Mouse (Mus musculus): ENCODE data around the gene Prss54. TPM values are rescaled to one million over a fixed set of nuclear protein-coding genes. Genes with fewer than 3 reads are reported as not detected.

Prss54 gene
- polyA plus RNA-seq, 1 experiment from 2014 or later, result not detected

DNA sequence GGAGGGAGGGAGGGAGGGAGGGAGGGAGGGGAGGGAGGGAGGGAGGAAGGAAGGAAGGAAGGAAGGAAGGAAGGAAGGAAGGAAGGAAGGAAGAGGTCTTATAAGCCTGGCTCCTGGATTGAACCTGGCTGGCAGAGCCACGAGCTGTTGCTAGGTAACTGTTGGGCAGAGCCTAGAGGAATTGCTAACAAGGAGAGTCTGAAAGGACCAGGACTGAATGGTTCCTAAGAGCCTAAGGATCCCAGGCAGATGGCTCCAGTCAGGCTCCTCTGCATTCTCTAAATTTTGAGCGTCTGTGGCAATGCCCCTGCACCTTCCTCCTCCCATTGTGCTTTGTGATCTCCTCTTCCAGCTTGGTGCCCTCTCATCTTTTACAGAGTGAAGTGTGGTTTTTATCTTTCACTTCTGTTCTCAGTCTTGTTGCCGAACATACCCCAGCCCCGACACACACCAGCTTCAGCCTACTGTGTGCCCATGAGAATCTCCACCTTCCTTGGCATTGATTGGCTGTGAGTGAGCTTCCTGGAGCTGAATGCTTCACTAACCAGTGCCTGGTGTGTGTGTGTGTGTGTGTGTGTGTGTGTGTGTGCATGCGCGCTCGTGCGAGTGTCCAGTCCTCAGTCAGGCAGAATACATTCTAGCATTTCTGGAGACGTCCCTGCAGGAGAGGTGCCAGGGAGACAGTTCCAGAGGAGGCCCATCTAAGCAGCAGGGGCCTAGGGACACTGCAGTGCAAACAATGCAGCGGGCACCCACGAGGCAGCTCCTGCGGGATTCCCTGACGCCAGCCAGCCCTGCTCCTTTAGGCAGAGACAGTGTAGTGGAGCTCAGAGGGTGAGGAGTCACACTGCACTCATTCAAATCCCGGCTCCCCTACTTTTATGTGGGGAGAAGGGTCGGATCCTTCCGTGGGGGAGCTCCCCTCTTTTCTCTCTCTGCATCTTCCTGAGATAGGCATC is 26.0 kb downstream of the Prss54 start:
- TF ChIP-seq EP300 (optimal IDR thresholded peaks at IDR 0.05), result no peak
- no peak for TF ChIP-seq CTCF (IDR thresholded peaks at IDR 0.05; ENCODE audit: low read depth)
- no peaks in the 10 kb centered on the region for H3K9me3 ChIP-seq (ENCODE audit: control insufficient read depth, low read length)
- ATAC-seq (ENCODE audit: low FRiP score, low TSS enrichment) (no peak), DNase-seq (ENCODE audit: low spot score) (no peak)
- H3K4me3 ChIP-seq (ENCODE audit: low read depth, low read length), result no peak overlapping the region
- H3K27ac ChIP-seq (replicated peaks), result no peak overlapping the region
- H3K4me1 ChIP-seq (replicated peaks; ENCODE audit: control insufficient read depth, insufficient read depth), result no peaks in the 10 kb centered on the region
- H3K4me2 ChIP-seq (replicated peaks; ENCODE audit: low read depth), result no peak overlapping the region
- WGBS, result 52% methylated on average over 16 of the region's 16 CpGs
- no peak overlapping the region for H3K9ac ChIP-seq (ENCODE audit: low read length)
- no peaks in the 10 kb centered on the region for H3K36me3 ChIP-seq (ENCODE audit: control insufficient read depth, insufficient read depth, low read length)
- H3K27me3 ChIP-seq (ENCODE audit: control insufficient read depth, insufficient read depth, low read length), result no peaks in the 10 kb centered on the region

GRCm38 (mm10) chr8:95547931-95548330 is 28.2 kb downstream of the Prss54 start:
- no peak for TF ChIP-seq EP300 (optimal IDR thresholded peaks at IDR 0.05)
- TF ChIP-seq CTCF (IDR thresholded peaks at IDR 0.05; ENCODE audit: low read depth), result no peak
- DNase-seq (ENCODE audit: low spot score), result no peak
- Histone ChIP-seq H3K4me3 (ENCODE audit: low read depth, low read length) (no peak overlapping the region), H3K4me2 (replicated peaks; ENCODE audit: low read depth) (no peak overlapping the region), H3K27ac (replicated peaks) (no peak overlapping the region), H3K9me3 (ENCODE audit: control insufficient read depth, low read length) (no peaks in the 10 kb centered on the region), H3K36me3 (ENCODE audit: control insufficient read depth, insufficient read depth, low read length) (no peaks in the 10 kb centered on the region), H3K4me1 (replicated peaks; ENCODE audit: control insufficient read depth, insufficient read depth) (no peaks in the 10 kb centered on the region), H3K27me3 (ENCODE audit: control insufficient read depth, insufficient read depth, low read length) (no peaks in the 10 kb centered on the region), H3K9ac (ENCODE audit: low read length) (no peak overlapping the region)
- no peak for ATAC-seq (ENCODE audit: low FRiP score, low TSS enrichment)
- 62% methylated on average over 8 of the region's 8 CpGs for WGBS

DNA sequence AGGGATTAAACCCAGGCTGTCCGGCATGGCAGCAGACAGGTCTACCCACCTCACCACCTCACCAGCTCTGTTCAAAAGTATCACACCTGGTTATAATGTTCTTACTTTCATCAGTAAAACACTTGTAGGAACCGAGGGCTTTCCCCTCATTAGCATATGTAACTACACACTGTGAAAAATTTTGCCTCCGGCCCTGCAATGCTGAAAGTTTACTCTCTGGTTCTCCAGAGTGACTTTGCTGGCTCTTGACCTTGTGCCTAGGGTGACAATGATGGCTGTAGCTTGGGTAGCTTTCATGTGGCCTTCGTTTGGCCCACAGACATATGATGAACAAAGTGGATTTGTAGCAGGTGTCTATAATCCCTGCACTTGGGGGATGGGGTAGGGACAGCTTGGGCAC is 29.2 kb downstream of the Prss54 start:
- DNase-seq (ENCODE audit: low spot score) (no peak), ATAC-seq (ENCODE audit: low FRiP score, low TSS enrichment) (no peak)
- WGBS, result 85% methylated on average over 4 of the region's 4 CpGs
- Histone ChIP-seq H3K27ac (replicated peaks) (no peak overlapping the region), H3K9ac (ENCODE audit: low read length) (no peak overlapping the region), H3K27me3 (ENCODE audit: control insufficient read depth, insufficient read depth, low read length) (no peaks in the 10 kb centered on the region), H3K9me3 (ENCODE audit: control insufficient read depth, low read length) (no peaks in the 10 kb centered on the region), H3K4me3 (ENCODE audit: low read depth, low read length) (no peak overlapping the region), H3K4me1 (replicated peaks; ENCODE audit: control insufficient read depth, insufficient read depth) (no peaks in the 10 kb centered on the region), H3K4me2 (replicated peaks; ENCODE audit: low read depth) (no peak overlapping the region), H3K36me3 (ENCODE audit: control insufficient read depth, insufficient read depth, low read length) (no peaks in the 10 kb centered on the region)
- TF ChIP-seq CTCF (IDR thresholded peaks at IDR 0.05; ENCODE audit: low read depth) (no peak), EP300 (optimal IDR thresholded peaks at IDR 0.05) (no peak)

DNA sequence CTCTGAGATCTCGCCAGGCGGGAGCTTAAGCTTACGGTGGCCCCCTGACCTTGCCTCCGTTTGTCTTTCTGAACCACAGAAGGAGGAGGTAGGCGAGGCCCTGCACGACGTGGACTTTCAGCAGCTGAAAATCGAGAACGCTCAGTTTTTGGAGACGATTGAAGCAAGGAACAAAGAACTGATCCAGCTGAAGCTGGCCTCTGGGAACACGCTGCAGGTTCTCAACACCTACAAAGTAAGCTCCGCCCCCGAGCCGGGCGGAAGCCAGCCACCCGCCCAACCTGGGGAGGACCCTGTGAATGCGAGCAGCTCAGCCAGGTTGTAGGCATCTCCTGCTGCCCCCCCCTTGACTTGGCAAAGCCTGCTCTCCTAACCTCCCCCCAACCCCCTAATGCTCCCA is 30.3 kb downstream of the Prss54 start:
- Histone ChIP-seq H3K4me2 (replicated peaks; ENCODE audit: low read depth) (no peak overlapping the region), H3K4me1 (replicated peaks; ENCODE audit: control insufficient read depth, insufficient read depth) (no peaks in the 10 kb centered on the region), H3K4me3 (ENCODE audit: low read depth, low read length) (no peak overlapping the region), H3K9me3 (ENCODE audit: control insufficient read depth, low read length) (no peaks in the 10 kb centered on the region), H3K27ac (replicated peaks) (no peak overlapping the region), H3K36me3 (ENCODE audit: control insufficient read depth, insufficient read depth, low read length) (no peaks in the 10 kb centered on the region), H3K9ac (ENCODE audit: low read length) (no peak overlapping the region), H3K27me3 (ENCODE audit: control insufficient read depth, insufficient read depth, low read length) (no peaks in the 10 kb centered on the region)
- no peak for DNase-seq (ENCODE audit: low spot score)
- 62% methylated on average over 17 of the region's 17 CpGs for WGBS
- no peak for TF ChIP-seq CTCF (IDR thresholded peaks at IDR 0.05; ENCODE audit: low read depth)
- no peak for TF ChIP-seq EP300 (optimal IDR thresholded peaks at IDR 0.05)
- no peak for ATAC-seq (ENCODE audit: low FRiP score, low TSS enrichment)

- Histone ChIP-seq H3K27ac (replicated peaks) (no peak overlapping the region), H3K27me3 (ENCODE audit: control insufficient read depth, insufficient read depth, low read length) (no peaks in the 10 kb centered on the region)
Observed at GRCm38 (mm10) chr8:95543065-95543464, 33.1 kb downstream of the Prss54 start.

GRCm38 (mm10) chr8:95542191-95542590 is 33.9 kb downstream of the Prss54 start:
- no peak overlapping the region for H3K4me2 ChIP-seq (replicated peaks; ENCODE audit: low read depth)
- DNase-seq (ENCODE audit: low spot score), result no peak
- H3K27ac ChIP-seq (replicated peaks), result no peak overlapping the region
- no peak for ATAC-seq (ENCODE audit: low FRiP score, low TSS enrichment)
- H3K9ac ChIP-seq (ENCODE audit: low read length), result no peak overlapping the region
- no peaks in the 10 kb centered on the region for H3K9me3 ChIP-seq (ENCODE audit: control insufficient read depth, low read length)
- no peak overlapping the region for H3K4me3 ChIP-seq (ENCODE audit: low read depth, low read length)
- H3K36me3 ChIP-seq (ENCODE audit: control insufficient read depth, insufficient read depth, low read length), result no peaks in the 10 kb centered on the region
- 72% methylated on average over 6 of the region's 6 CpGs for WGBS
- no peak for TF ChIP-seq EP300 (optimal IDR thresholded peaks at IDR 0.05)
- TF ChIP-seq CTCF (IDR thresholded peaks at IDR 0.05; ENCODE audit: low read depth), result no peak
- H3K4me1 ChIP-seq (replicated peaks; ENCODE audit: control insufficient read depth, insufficient read depth), result no peaks in the 10 kb centered on the region
- no peaks in the 10 kb centered on the region for H3K27me3 ChIP-seq (ENCODE audit: control insufficient read depth, insufficient read depth, low read length)

More at GRCm38 (mm10) chr8:95543065-95543464, 33.1 kb downstream of the Prss54 start:
- DNase-seq (ENCODE audit: low spot score) (no peak), ATAC-seq (ENCODE audit: low FRiP score, low TSS enrichment) (no peak)
- no peaks in the 10 kb centered on the region for H3K4me1 ChIP-seq (replicated peaks; ENCODE audit: control insufficient read depth, insufficient read depth)
- no peak overlapping the region for H3K4me3 ChIP-seq (ENCODE audit: low read depth, low read length)
- no peak overlapping the region for H3K9ac ChIP-seq (ENCODE audit: low read length)
- H3K9me3 ChIP-seq (ENCODE audit: control insufficient read depth, low read length), result no peaks in the 10 kb centered on the region
- no peaks in the 10 kb centered on the region for H3K36me3 ChIP-seq (ENCODE audit: control insufficient read depth, insufficient read depth, low read length)
- 74% methylated on average over 3 of the region's 3 CpGs for WGBS
- no peak overlapping the region for H3K4me2 ChIP-seq (replicated peaks; ENCODE audit: low read depth)
- TF ChIP-seq CTCF (IDR thresholded peaks at IDR 0.05; ENCODE audit: low read depth) (no peak), EP300 (optimal IDR thresholded peaks at IDR 0.05) (no peak)

Measured in stomach, postnatal 0 days (tissue).